Mouse (Mus musculus) gastrocnemius, postnatal 36 days (tissue): ENCODE measurements around the gene Cops9. TPM values are rescaled to one million over a fixed set of nuclear protein-coding genes. Genes with fewer than 3 reads are reported as not detected.
A peak's percentile ranks its signal among the peaks of the same experiment; 100 is the strongest.

Experiments
- DNase-seq, 2 experiments: peaks; one replicate each; pipeline ENCODE4 v3.0.0; 2022
- intact Hi-C: fragments of 180-260 bp; cut with DNase I; formaldehyde crosslinking; loops from one replicate; pipeline ENCODE4 v1.15.1; 2025
- long read RNA-seq, 2 experiments: library from polyadenylated mRNA; stranded (forward); transcript quantifications; one replicate each; pipeline ENCODE4 v2.0.0; 2021
- total RNA-seq, 2 experiments: library from RNA; stranded (reverse); gene quantifications; 2 replicates each; pipeline ENCODE4 v1.2.3; 2021

Cops9 gene
- 100 to 1,000 TPM; 170 to 184 TPM for total RNA-seq
- long read RNA-seq, experiment 1, transcript Cops9-201 (3 exons, 438 nt): major isoform, 168 of 178 reads
- long read RNA-seq, experiment 1, partial matches to known transcripts: 2 of 178 reads
- long read RNA-seq, experiment 1, other reads (novel, unspliced or antisense): 7 of 178 reads
- long read RNA-seq, experiment 2, transcript Cops9-205 (2 exons, 482 nt): minor isoform, 5 of 199 reads
- long read RNA-seq, experiment 2, transcript Cops9-201 (3 exons, 438 nt): major isoform, 193 of 199 reads
- long read RNA-seq, experiment 2, partial matches to known transcripts: 1 of 199 reads
- long read RNA-seq, experiment 2, other reads (novel, unspliced or antisense): 0 of 199 reads

DNA sequence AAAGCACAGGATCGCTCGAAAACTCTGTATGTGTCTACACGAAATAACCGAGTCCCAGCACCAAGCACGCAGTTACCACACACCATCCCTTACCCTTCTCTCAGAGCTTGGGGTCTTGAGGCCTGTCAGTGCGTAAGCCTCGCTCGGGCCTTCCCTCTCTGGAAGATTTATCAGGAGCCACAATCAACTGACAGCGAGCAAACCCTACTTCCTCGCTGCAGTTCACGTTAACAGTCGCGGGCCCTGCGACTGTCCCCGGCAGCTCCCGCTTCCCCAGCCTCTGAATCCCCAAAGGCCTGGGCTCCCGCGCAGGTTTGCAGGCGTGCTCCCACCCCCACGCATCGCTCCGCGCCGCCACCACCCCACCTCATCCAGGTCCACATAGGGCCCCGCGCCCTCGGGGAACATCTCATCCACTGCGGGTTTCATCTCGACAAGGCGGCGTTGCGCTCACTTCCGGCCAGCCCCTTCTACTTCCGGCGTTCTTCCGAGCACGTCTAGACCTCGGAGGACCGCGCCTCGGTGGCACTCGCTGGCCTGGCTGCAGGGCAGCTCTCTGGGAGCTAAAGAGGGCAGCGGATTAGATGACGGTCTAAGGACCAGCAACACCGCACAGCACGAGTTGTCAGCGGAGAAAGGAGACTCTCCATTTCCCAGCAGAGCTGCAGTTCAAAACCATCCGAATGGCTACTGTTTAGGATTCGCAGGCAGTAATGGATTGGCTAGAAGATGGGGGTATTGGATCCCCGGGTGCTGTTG is at the start of gene Cops9:
Cops9 (minus strand) TSS at position 472 of the 759 bp plus-strand sequence.
- DNase-seq: peak; percentile 86
- intact Hi-C loops: no loop called here

DNA sequence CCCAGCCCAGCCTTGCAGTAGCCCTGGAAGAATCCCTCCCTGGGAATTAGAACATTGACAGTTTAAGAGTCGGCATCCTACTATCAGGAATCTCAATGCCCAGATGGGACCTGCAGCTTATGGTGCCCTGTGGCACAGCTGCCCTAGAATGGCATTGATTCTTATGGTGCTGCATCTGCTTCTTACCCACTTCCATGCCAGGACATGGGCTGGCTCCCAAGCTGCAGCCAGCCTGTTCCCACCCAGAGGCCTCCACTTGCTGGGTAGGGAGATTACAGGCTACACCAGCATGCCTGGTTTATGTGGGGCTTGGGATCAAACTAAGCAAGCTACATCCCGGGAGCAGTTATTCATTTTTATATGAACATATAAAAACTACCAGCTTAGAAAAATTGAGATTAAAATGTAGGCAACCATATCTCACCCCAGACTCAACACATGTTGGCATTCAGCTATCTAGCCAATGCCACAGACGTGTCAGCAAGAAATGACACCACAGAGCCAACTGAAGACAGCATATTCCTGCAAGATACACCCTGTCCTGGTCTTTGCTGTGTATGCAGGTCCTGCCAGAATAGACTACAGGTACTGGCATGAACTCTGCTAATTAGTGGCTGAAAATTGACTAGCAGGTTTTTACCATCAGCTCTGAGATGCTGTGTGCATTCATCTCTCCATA is 49.5 kb upstream of the Cops9 start:
- intact Hi-C loops: no loop called here
- DNase-seq: no peak

DNA sequence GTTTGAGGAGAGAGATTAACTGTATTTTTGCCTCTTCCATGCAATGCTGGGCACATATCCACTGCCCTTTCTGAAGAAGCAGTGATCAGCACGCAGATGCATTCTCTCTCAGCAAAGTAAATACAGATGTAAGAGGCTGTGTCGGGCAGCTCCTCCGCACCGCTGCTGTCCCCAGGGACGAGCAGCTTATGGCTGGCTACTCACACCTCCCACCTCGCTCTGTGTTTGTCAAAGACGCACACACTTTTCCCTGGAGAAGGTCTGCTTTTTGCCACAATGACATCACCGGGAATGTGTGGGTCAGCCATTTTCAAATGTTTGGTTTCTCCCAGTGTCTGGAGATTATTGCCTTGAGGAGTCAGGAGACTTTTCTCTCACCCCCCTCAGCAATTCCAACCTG is 45.2 kb upstream of the Cops9 start:
- intact Hi-C loops: no loop called here
- no peak for DNase-seq

DNA sequence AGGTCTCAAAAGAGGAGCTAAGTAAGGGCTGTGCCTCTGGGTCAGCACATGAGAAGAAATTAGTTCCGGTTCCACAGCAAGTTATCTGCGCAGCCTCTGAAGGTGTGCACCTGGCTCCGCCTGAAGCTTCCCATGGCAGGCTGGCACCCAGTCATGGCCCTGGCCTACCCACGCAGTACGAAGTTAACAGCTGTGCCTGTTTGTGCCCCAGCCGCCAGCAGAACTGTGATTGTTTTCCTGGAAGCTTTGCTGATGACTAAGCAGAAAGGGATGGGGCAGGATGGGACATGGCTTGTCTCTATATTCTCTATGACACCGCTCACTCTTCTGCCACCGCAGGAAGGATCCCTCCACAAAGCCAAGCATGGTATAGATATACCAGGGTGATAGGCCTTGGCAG is 41.4 kb upstream of the Cops9 start:
- DNase-seq: no peak
- intact Hi-C loops: no loop called here

DNA sequence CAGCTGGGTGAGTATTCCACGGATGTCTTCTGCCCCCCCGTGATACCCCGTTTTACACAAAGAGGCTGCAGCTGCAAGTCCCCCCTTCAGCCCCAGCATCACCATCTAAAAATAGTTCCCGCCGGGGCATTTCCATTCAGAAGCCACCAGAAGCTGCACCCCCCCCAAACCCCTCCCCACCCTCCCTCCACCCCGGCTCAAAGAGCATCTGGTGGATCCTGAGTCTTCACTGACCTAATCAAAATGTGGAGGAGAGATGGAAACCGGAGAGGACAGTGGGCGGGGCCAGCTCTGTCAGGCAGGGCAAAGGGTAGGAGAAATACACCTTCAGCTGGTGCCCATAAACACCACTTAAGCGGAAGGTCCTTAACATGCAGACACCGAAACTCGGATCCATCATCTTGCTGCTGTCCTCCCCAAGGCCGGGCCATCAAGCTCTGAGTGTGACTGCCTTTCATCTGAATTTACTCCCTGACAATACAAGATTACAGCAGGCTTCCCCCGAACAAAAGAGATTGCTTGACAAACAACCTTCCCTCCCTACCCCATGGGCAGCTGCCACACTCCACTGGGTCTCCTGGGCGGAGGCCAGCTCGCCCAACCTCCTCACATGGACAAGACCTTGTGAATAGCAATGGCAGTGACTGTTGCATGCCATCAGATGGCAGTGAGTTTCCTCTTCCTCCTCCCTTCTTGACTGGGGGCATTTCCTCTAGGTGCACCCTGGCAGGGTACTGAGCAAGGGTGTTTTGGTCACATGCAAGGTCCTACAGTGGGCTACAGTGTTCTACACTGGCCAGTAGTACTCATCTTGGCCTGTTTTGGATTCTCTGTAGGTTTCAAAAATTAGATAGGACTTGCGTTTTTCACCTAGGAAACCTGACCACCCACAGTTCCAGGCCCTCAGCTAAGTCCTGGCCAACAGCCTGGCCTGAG is 39.2 kb upstream of the Cops9 start:
- intact Hi-C loops: no loop called here
- DNase-seq: no peak

DNA sequence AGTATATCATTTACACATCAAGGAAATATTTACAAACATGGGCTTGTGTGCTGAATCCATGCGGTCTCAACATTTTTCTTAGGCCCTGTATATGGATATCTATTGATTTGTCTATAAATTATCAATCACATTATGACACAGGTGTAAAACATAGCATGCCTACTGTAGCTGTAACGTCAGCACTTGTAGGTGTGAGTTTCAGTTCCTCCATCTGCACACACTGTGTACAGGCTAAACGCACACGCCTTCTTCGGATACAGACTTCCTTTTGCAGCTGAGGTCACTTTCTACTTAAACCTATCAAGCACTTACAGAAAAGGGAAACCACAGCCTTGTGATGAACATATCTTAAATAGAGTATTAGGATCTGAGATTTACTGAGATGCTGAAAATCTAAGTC is 37.0 kb upstream of the Cops9 start:
- intact Hi-C loops: no loop called here
- no peak for DNase-seq

DNA sequence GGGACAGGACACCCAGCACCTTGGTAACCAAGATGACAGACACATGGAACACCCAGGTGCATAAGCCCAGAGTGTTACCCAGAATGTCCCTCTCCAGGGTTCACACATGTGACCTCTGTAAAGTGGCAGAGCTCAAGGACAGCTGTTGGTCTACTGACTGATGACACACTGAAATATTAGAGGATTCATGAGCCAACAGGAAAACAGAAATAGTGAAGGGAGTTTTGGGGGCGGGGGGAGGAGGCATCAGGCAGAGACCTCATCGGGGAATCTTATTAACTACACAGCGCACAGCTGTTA is 34.8 kb upstream of the Cops9 start:
- DNase-seq: no peak
- intact Hi-C loops: no loop called here

DNA sequence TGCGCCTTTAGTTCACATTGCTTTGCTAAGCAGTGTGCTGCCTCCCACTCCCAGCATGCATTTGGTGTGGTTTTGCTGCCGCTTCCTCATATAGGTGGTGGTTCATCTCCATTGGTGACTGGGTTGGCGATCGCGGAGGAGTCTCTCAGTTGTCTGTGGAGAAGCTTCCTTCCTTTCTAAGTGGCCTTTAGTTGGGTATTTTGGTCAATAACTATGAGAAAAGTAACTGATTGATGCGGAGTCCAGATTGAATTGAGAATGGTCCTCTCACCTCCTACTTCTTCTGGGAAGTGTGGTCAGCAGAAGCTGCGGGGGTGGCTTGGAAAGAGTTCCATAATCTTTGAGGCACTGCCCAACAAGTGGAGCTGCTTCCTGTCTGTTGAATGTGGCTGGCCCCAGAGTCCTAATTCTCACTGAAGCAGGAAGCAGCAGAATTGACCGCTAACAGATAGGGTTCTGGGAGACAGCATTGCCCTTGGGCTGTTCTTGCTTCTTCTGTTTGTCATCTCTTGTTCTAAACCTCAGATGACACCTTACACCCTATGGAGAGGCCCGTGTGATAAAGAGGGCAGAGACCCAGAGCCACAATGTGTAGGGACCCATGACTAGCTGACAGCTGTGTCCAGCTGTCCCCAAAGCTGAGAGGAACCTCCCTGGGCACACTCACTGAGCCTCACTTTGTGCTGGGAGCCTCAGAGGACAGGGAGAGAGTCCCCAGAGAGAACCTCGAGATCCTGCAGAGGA is 34.3 kb upstream of the Cops9 start:
- intact Hi-C loops: no loop called here
- DNase-seq: no peak

DNA sequence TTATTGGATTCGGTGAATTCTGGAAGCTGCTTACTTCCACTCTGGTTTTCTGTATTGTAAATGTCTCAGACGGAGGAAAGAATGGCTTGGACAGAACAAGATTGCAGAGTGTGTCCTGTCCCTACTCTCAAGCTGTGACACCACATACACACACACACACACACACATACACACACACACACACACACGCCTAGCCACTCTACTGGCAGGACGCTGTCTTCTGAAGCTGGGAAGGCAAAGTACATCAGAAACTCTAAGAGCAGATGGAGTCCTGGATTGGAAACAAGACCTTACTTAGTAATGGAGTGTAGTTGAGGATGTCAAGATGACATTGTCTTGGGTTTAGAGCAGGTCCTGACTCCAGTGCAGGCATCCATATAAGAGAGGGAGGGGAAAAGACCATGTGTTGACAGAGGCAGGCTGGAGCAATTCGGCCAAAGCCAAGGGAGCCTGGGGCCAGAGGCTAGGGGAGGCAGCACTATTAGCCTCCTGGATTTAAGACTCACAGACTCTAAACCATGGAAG is 31.5 kb upstream of the Cops9 start:
- DNase-seq: no peak
- intact Hi-C loops: no loop called here

DNA sequence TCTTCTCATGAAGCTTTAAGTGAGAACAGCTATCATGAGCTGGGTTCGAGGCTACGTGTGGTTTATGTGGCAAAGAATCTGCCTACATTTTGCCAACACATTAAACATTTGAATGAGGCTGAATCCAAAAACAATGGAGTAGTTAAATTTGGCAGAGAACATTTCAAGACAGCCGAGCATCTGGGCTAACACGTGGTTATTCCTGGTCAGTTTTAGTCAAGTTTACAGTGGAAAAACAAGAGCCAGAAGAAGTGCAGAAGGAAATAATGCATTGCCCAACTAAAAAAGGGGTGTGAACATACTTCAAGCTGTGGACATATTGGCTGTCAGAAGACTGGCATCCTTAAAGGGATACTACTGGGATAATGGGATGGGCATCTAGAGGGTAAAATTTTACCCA is 29.5 kb upstream of the Cops9 start:
- DNase-seq: no peak
- intact Hi-C loops: no loop called here

DNA sequence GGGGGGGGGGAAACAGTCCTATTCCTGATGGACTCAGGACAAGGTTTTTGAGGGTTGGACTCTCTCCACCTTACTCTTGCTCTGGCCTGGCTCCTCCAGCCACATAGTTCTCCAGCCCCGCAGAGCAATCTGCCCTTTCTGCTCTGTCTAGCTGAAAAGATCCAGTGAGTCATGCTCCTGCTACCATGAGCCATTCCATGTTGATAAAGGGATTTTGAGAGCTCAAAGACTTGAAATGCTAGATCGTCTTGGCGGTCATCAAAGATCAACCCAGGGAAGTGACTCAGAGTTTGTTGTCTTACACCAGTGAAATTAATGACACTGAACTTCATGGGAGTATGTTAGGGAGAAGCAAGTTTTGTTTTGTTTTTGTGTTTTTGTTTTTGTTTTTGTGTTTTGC is 27.6 kb upstream of the Cops9 start:
- DNase-seq: no peak
- intact Hi-C loops: no loop called here

DNA sequence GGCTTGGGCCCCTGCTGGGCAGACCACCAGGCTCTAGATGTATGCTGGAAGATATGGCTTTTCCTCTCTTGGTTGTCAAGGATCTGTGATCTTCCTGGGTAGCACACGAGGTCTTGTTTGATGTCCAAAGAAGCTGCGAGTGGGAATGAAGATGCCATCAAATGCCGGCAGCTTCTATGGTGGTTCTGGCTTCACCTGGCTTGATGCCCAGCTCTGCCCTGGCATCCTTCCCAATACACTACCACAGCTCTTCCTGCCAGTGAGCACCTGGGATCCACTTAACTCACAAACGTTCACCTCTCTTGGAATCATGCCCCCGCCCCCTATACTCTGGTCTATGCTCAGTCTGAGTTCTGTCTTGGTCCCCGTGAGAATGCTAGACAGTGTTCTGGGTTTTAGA is 25.3 kb upstream of the Cops9 start:
- no peak for DNase-seq
- intact Hi-C loops: no loop called here

DNA sequence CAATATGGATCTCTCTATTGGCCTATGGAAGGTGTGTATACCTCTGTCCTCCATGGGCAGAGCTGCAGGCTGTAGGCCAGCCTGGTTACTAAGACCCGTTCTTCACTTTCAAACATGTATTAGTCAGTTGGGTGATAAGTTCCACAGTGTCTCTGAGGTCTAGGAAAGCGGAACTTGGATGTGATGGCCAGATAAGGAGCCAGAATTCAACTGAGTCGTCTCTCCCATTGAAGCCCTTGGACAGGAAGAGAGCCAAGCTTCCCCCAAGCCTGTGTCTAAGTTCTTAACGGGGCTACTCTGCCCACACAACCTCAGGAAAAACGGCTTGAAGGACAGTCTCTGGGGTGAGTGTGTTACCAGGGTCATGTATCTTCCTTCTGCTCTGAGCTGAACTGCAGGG is 17.6 kb upstream of the Cops9 start:
- DNase-seq: no peak
- intact Hi-C loops: no loop called here

DNA sequence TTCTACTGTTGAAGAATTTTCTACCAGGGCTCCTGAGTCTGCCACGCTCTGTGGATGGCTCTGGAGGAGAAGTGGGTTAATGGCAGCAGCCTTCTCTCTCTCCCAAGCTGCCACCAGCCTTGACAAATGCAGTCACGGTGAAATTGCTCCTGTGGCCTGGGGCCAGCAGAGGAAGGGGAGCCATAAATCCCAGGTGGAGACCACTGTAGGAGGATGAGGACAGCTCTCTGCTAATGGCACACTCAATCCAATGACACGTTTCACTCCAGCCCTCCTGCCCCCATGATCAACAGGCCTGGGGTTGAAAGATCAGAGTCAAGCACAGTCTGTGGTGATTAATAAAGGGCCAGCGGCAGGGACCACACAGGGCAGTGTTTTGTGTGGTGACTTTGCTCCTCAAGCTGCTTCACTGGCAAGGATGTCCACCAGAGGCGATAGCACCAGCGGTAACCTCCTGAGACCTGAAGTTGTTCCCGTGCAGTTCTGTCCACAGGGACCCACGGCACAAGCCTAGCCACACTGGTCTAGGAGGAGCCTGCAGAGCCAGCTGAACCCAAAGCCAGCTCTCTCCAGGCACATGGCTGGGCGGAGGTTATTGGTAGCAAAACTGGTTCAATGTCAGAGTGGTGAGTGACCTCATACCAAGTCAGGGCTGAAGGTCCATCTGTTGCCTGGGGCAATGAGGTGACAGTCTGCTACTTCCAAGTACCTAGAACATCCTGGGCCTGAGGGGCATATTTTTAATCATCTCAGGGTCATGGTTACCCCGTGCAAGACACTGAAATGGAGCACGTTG is 15.4 kb upstream of the Cops9 start:
- intact Hi-C loops: no loop called here

DNA sequence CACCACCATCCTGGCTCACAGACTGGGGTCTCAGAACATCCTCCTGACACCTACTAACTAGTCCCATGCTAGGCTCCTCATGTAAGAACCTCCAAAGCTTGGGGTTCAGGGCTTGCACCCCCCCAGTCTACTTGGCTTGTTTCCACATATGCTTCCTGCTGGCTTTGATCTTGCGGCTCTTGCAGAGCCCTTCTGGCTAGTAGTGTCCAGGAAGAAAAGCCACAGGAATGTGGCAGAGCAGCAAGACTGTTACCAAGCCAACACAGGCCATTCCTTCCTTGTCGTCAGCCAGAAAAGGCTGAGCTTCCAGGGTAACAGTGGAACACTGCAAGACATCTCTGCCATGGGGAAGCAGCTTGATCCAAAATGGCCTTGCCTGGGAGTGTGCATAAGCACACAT is 12.9 kb upstream of the Cops9 start:
- intact Hi-C loops: no loop called here
- no peak for DNase-seq

More for the DNA sequence above, 15.4 kb upstream of the Cops9 start:
- no peak for DNase-seq

DNA sequence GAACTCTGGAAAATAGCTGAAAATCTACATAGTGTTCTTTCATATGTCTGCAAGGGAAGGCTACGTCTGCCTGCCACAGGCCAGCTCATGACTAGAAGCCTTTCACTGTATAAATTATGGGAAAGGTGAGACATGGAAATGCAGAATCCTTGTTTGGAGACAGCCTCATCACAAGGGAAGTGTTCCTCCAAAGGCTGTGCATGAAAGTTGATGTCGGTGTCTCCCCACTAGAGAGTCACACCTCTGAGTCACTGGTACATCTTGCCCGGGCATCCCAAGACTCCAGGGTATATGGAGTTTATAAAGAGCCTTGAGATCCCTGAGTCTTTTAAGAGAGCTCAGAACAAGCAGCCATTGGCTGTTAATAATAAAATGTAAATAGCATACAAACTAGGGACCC is 11.4 kb upstream of the Cops9 start:
- DNase-seq: no peak
- intact Hi-C loops: no loop called here

DNA sequence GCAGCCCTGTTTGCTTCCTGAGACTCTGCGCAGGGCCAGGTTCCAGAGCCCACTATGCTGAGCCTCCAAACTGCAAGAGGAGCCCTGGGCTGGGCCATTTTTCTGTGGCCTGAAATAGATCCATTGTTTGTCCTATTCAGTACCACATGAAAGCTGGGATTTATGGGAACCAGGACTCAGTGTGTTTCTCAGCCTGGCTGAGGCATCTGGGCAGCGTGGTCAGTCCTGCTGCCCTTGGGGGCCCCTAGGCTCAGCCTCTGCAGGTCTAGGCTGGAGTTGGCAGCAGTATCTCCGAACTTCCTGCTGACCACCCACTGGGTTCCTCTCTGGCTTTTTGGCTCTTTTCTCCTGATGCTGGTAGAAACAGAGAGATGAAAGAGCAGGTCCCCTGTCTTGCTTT is 9.7 kb upstream of the Cops9 start:
- no peak for DNase-seq
- intact Hi-C loops: no loop called here

DNA sequence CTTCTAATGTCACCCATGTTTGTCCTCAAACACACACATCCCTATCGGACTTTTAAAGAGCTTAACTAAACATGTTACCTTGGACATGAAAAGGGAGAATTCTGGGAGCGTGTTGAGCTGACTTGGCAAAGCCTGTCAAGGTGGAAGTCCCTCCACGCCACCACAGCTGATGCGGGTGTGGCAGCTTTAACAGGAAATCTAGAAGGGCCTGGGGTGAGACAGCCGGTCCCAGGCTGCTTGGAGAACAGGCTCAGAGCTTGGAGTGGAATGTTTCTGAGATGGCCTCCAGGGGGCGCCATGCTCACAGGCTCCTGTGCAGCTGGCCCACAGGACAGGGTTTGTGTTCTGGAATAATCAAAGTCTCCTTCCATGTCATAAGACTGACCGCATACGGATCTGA is 6.9 kb upstream of the Cops9 start, which contains the start of gene Otos:
Otos (minus strand) TSS at position 169 of the 400 bp plus-strand sequence.
- intact Hi-C loops: loop anchor here (1.0 to 5.0 kb wide), 3 partner anchors 36 to 249 kb away; no protein-coding TSS in a partner anchor
- peak; percentile 52 to 59 for DNase-seq

DNA sequence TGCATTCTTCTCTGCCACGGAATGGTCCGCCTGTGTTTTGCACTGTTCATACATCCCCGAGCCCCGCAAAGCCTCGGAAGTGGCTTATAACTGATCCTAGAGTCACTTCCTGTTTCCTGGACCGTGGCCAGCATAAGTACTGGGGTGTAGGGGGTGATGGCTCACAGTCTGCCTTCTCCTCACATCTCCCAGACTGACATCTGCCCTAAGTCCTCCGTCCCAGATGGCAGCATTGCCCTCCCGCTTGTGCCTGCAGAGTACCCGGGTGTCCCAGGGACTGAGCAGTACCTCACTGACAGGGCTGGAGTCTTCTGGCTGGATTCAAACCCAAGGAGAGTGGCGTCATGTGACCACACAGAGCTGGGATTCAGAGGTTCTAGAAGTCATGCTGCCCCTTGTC is 6.4 kb upstream of the Cops9 start:
- DNase-seq: no peak
- intact Hi-C loops: loop anchor here (1.0 to 5.0 kb wide), 3 partner anchors 35 to 249 kb away; no protein-coding TSS in a partner anchor
